Mouse (Mus musculus) urinary bladder, postnatal 14 days (tissue): ENCODE data around the gene Nt5c1a.

ENCODE experiments used
- DNase-seq: peaks from one replicate; pipeline ENCODE4 v3.0.0; 2021; ENCODE audit warnings: low spot score

Gene Nt5c1a

GRCm38 (mm10) chr4:123212330-123212729, 11.0 kb downstream of the Nt5c1a start:
- DNase-seq, result no peak

GRCm38 (mm10) chr4:123213975-123214374, 12.7 kb downstream of the Nt5c1a start:
- peak; percentile 34 for DNase-seq

- no peak for DNase-seq
Measured at GRCm38 (mm10) chr4:123215367-123215766, 14.1 kb downstream of the Nt5c1a start.

- DNase-seq, result peak; percentile 26
Measured at GRCm38 (mm10) chr4:123216782-123217181, 15.5 kb downstream of the Nt5c1a start.

GRCm38 (mm10) chr4:123219720-123220357, 18.5 kb downstream of the Nt5c1a start:
- DNase-seq, result peak; percentile 71

GRCm38 (mm10) chr4:123220637-123221036, 19.3 kb downstream of the Nt5c1a start:
- DNase-seq, result no peak

- DNase-seq, result no peak
Measured at GRCm38 (mm10) chr4:123223309-123223708, 22.0 kb downstream of the Nt5c1a start.

GRCm38 (mm10) chr4:123225718-123226403, 24.6 kb downstream of the Nt5c1a start:
- no peak for DNase-seq

GRCm38 (mm10) chr4:123227707-123228106, 26.4 kb downstream of the Nt5c1a start:
- DNase-seq, result peak; percentile 38

- no peak for DNase-seq
Measured at GRCm38 (mm10) chr4:123228270-123228669, 27.0 kb downstream of the Nt5c1a start.

- DNase-seq, result peak; percentile 18
Measured at GRCm38 (mm10) chr4:123229166-123229565, 27.9 kb downstream of the Nt5c1a start.

GRCm38 (mm10) chr4:123232841-123233240, 31.5 kb downstream of the Nt5c1a start:
- no peak for DNase-seq

- DNase-seq, result peak; percentile 56
Measured at GRCm38 (mm10) chr4:123233492-123234084, 32.3 kb downstream of the Nt5c1a start, which contains the start of gene Heyl. Gene Heyl, plus strand, starts transcription at chr4:123233556.

- no peak for DNase-seq
Measured at GRCm38 (mm10) chr4:123235835-123236430, 34.6 kb downstream of the Nt5c1a start.

- DNase-seq, result no peak
Measured at GRCm38 (mm10) chr4:123236431-123237031, 35.2 kb downstream of the Nt5c1a start.

- no peak for DNase-seq
Measured at GRCm38 (mm10) chr4:123237386-123238266, 36.3 kb downstream of the Nt5c1a start.

GRCm38 (mm10) chr4:123239361-123240203, 38.3 kb downstream of the Nt5c1a start:
- peak; percentile 41 for DNase-seq

- DNase-seq, result no peak
Measured at GRCm38 (mm10) chr4:123246221-123246620, 44.9 kb downstream of the Nt5c1a start.

GRCm38 (mm10) chr4:123246651-123247050, 45.3 kb downstream of the Nt5c1a start:
- DNase-seq, result no peak

GRCm38 (mm10) chr4:123247147-123247880, 46.0 kb downstream of the Nt5c1a start:
- DNase-seq, result no peak
